Mouse (Mus musculus): ENCODE measurements around the gene Acsm1. TPM values are rescaled to one million over a fixed set of nuclear protein-coding genes. Genes with fewer than 3 reads are reported as not detected.

Acsm1 gene
- polyA plus RNA-seq, 1 experiment from 2014 or later: not detected

GRCm38 (mm10) chr7:119605926-119606663 is 731 bp upstream of the Acsm1 start:
- no peak overlapping the region for H3K4me3 ChIP-seq
- WGBS: 80% methylated on average over 9 of the region's 9 CpGs
- H3K4me1 ChIP-seq (replicated peaks): no peaks in the 10 kb centered on the region
- H3K27ac ChIP-seq (replicated peaks): no peak overlapping the region
- H3K9ac ChIP-seq: no peak overlapping the region
- no peaks in the 10 kb centered on the region for H3K9me3 ChIP-seq
- no peaks in the 10 kb centered on the region for H3K27me3 ChIP-seq
- no peak overlapping the region for H3K4me2 ChIP-seq
- H3K36me3 ChIP-seq: no peaks in the 10 kb centered on the region
- no peak for ATAC-seq (ENCODE audit: low read depth)

DNA sequence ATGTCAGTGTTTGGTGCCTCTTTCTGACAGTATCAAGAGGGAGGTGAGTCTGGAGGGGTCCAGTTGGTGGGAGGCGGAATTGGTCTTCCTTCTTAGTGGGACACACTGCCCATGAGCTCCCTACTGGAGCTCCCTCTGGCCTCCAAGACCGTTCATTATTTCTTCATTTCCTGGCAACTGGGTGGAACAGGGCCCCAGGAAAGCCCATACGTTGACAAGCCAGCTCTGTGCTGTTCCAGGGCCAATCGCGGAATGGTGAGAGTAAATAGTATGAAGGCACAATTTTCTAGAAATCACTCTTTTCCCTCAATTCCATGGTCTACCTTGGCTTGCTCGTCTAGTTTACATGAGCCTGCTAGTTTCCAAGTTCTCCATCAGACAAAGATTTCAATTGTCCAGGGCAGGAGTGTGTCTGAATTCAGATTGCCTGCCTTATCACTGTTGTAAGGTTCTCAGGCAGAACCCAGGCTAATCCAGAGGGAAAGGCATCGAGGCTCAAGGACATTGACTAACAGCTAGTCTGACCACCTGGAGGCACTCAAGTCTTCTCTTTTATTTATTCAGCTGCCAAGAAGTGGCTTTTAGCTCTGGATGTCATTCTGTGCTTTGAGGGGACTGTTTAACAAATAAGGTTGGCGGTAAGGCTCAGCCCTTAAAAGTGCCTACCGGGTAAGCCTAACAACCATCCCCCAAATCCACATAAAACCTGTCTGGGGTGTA is 1.1 kb downstream of the Acsm1 start:
- ATAC-seq (ENCODE audit: low read depth): no peak
- H3K4me1 ChIP-seq (replicated peaks): no peaks in the 10 kb centered on the region
- WGBS: 83% methylated on average over 9 of the region's 9 CpGs
- H3K9me3 ChIP-seq: no peaks in the 10 kb centered on the region
- H3K9ac ChIP-seq: no peak overlapping the region
- no peak overlapping the region for H3K4me3 ChIP-seq
- H3K36me3 ChIP-seq: no peaks in the 10 kb centered on the region
- H3K27me3 ChIP-seq: no peaks in the 10 kb centered on the region
- H3K27ac ChIP-seq (replicated peaks): no peak overlapping the region
- H3K4me2 ChIP-seq: no peak overlapping the region

DNA sequence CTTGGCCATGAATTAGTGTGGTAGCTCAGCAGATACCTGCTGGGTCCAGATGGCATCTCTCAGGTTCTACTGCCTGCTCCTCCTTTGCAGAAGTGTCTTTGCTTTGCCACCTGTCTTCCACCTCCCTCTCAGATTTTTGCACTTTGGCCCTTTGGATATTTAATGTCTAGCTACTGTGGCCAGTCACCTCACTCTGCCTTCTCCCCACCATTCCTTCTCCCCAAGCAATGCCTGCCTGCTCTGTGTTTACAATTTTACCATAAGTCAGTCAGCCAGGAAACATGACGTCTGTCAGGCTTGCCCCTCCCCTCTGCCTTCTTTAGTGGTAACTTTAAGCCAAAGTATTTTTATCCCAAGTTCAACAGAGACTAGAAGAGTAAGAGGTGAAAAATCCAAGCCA is 9.7 kb downstream of the Acsm1 start:
- no peak overlapping the region for H3K4me3 ChIP-seq
- H3K9ac ChIP-seq: no peak overlapping the region
- H3K36me3 ChIP-seq: no peaks in the 10 kb centered on the region
- ATAC-seq (ENCODE audit: low read depth): no peak
- H3K4me2 ChIP-seq: no peak overlapping the region
- H3K27ac ChIP-seq (replicated peaks): no peak overlapping the region
- H3K4me1 ChIP-seq (replicated peaks): no peaks in the 10 kb centered on the region
- no peaks in the 10 kb centered on the region for H3K9me3 ChIP-seq
- 67% methylated on average over 1 of the region's 1 CpGs for WGBS
- H3K27me3 ChIP-seq: no peaks in the 10 kb centered on the region

- H3K9ac ChIP-seq: no peak overlapping the region
- no peaks in the 10 kb centered on the region for H3K4me1 ChIP-seq (replicated peaks)
- no peaks in the 10 kb centered on the region for H3K27me3 ChIP-seq
- H3K27ac ChIP-seq (replicated peaks): no peak overlapping the region
- no peaks in the 10 kb centered on the region for H3K9me3 ChIP-seq
- WGBS: 85% methylated on average over 6 of the region's 6 CpGs
- H3K36me3 ChIP-seq: no peaks in the 10 kb centered on the region
- no peak overlapping the region for H3K4me3 ChIP-seq
- no peak overlapping the region for H3K4me2 ChIP-seq
- ATAC-seq (ENCODE audit: low read depth): no peak
Observed at GRCm38 (mm10) chr7:119617593-119617992, 10.8 kb downstream of the Acsm1 start.

DNA sequence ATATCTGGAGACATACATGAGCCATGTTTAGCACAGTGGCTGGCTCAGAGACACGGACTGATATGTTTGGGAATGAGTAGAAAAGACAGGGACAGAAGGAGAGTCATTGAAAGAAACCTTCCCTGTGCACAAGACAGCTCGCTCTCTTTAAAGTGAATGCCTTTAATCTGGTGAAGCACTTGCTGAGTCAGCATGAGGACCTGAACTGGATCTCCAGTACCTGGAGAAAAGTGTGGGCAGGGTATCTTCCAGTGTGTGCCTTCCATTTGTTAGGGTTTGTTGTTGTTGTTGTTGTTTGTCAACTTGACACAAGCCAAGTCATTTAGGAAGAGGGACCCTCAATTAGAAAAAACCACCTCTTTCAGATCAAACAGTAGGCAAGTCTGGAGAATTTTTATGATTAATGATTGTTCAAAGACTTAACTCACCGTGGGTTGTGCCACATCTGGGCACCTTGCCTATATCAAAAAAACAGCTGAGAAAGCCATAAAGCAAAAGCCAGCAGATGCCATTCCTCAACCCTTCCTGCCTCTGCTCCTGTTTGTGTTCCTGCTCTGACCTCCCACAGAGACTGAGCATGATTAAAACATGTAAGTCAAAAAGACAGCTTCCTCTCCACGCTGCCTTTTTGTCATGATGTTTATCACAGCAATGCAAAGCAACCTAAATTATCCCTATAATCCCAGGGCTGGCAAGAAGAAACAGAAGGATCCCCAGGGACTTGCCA is 11.5 kb downstream of the Acsm1 start:
- 61% methylated on average over 4 of the region's 4 CpGs for WGBS
- ATAC-seq (ENCODE audit: low read depth): no peak
- H3K4me1 ChIP-seq (replicated peaks): no peaks in the 10 kb centered on the region
- H3K9ac ChIP-seq: no peak overlapping the region
- no peaks in the 10 kb centered on the region for H3K9me3 ChIP-seq
- H3K27me3 ChIP-seq: no peaks in the 10 kb centered on the region
- H3K4me3 ChIP-seq: no peak overlapping the region
- no peaks in the 10 kb centered on the region for H3K36me3 ChIP-seq
- no peak overlapping the region for H3K4me2 ChIP-seq
- H3K27ac ChIP-seq (replicated peaks): no peak overlapping the region

DNA sequence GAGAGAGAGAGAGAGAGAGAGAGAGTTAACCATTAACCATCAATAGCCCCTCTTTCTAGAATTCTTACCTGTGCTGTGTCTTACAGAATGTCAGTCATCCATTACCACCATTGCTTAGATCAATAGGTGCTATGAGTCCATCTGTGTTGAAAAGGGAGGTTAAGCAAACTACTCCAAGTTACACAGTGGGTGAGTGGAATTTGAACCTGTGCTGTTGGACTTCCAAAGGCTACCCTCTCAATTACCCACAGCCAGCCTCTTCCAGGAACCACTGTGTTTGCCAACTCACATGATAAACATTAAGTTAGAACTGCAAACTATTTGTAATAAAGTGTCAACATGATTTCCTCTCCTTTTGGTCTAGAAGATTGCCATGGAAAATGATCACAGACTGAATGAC is 13.3 kb downstream of the Acsm1 start:
- ATAC-seq (ENCODE audit: low read depth): no peak
- Histone ChIP-seq H3K4me3 (no peak overlapping the region), H3K36me3 (no peaks in the 10 kb centered on the region), H3K9me3 (no peaks in the 10 kb centered on the region), H3K27ac (replicated peaks) (no peak overlapping the region), H3K27me3 (no peaks in the 10 kb centered on the region), H3K4me2 (no peak overlapping the region), H3K9ac (no peak overlapping the region), H3K4me1 (replicated peaks) (no peaks in the 10 kb centered on the region)

- ATAC-seq (ENCODE audit: low read depth): no peak
- Histone ChIP-seq H3K4me3 (no peak overlapping the region), H3K36me3 (no peaks in the 10 kb centered on the region), H3K27ac (replicated peaks) (no peak overlapping the region), H3K27me3 (no peaks in the 10 kb centered on the region), H3K9ac (no peak overlapping the region), H3K4me1 (replicated peaks) (no peaks in the 10 kb centered on the region), H3K9me3 (no peaks in the 10 kb centered on the region), H3K4me2 (no peak overlapping the region)
Observed at GRCm38 (mm10) chr7:119638773-119639172, 31.9 kb downstream of the Acsm1 start.

DNA sequence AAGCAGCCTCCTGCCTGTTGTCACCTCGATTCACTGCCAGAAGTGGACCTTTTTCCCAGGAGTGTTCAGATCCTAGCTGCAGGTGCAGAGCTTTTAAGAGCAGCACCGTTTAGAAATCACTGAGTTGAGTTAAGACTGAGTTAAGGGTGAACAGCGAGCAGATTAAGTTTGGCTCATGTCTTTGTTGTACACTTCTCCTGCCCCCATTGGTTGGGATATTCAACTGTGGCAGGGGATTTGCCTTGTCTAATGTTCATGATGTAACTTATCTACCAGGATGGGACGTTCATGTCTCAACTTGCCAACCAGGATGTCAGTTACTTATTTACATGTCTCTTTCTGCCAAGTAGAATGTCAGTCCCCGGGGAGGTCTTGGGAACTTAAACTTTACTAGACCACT is 35.5 kb downstream of the Acsm1 start:
- H3K36me3 ChIP-seq: no peaks in the 10 kb centered on the region
- H3K4me2 ChIP-seq: no peak overlapping the region
- H3K9ac ChIP-seq: no peak overlapping the region
- no peak overlapping the region for H3K27ac ChIP-seq (replicated peaks)
- H3K9me3 ChIP-seq: no peaks in the 10 kb centered on the region
- H3K4me1 ChIP-seq (replicated peaks): no peaks in the 10 kb centered on the region
- no peak for ATAC-seq (ENCODE audit: low read depth)
- no peaks in the 10 kb centered on the region for H3K27me3 ChIP-seq
- WGBS: 80% methylated on average over 5 of the region's 5 CpGs
- H3K4me3 ChIP-seq: no peak overlapping the region

DNA sequence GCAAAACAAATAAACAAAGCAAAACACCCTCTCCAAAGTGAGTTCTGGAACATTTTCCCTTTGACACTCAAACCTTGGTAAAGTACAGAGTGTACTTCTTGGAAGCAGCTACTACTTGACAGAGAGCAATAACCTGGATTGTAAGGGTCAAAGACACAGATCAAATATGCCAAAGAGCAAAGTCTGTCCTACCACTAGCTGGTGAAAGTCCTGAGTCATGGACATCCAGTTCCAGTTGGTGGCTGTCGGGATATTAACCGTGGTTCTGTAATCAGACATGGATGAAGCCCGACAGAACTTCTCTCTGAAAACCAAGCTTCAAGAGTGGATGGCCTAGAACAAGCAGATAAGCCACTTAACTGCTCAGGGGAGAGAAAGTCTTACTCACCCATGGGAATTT is 61.1 kb downstream of the Acsm1 start:
- 92% methylated on average over 3 of the region's 3 CpGs for WGBS
- ATAC-seq (ENCODE audit: low read depth): no peak
- H3K36me3 ChIP-seq: no peaks in the 10 kb centered on the region

GRCm38 (mm10) chr7:119670395-119670794 is 63.6 kb downstream of the Acsm1 start:
- H3K9ac ChIP-seq: no peak overlapping the region
- WGBS: 73% methylated on average over 5 of the region's 5 CpGs
- no peaks in the 10 kb centered on the region for H3K4me1 ChIP-seq (replicated peaks)
- H3K9me3 ChIP-seq: no peaks in the 10 kb centered on the region
- no peak overlapping the region for H3K4me3 ChIP-seq
- no peak overlapping the region for H3K27ac ChIP-seq (replicated peaks)
- no peaks in the 10 kb centered on the region for H3K36me3 ChIP-seq
- H3K27me3 ChIP-seq: no peaks in the 10 kb centered on the region
- H3K4me2 ChIP-seq: no peak overlapping the region
- ATAC-seq (ENCODE audit: low read depth): no peak

More for the DNA sequence above, 61.1 kb downstream of the Acsm1 start:
- no peaks in the 10 kb centered on the region for H3K9me3 ChIP-seq
- no peaks in the 10 kb centered on the region for H3K4me1 ChIP-seq (replicated peaks)
- H3K9ac ChIP-seq: no peak overlapping the region
- no peak overlapping the region for H3K4me3 ChIP-seq
- no peak overlapping the region for H3K27ac ChIP-seq (replicated peaks)
- no peaks in the 10 kb centered on the region for H3K27me3 ChIP-seq
- no peak overlapping the region for H3K4me2 ChIP-seq

DNA sequence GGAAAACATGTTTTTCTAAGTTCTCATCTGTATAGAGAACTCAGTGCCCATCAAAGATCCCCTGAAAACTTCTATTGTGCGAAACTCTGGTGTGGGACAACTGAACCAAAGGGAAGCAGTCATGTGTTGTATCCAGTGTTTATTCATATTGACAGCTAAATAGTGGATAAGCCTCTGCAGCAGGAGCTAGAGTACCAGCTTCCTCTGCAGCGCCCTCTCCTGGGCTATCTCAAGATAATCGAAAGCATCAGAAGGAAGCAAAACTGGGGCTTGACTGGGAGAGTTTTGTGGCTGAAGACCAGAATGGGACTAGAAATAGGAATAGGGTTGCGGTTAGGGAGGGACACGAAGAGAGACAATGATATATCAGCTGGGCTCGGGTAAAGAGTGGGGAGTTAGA is 64.1 kb downstream of the Acsm1 start:
- Histone ChIP-seq H3K9ac (no peak overlapping the region), H3K27ac (replicated peaks) (no peak overlapping the region), H3K4me2 (no peak overlapping the region), H3K4me1 (replicated peaks) (no peaks in the 10 kb centered on the region), H3K36me3 (no peaks in the 10 kb centered on the region), H3K9me3 (no peaks in the 10 kb centered on the region), H3K27me3 (no peaks in the 10 kb centered on the region), H3K4me3 (no peak overlapping the region)
- WGBS: 48% methylated on average over 6 of the region's 6 CpGs
- no peak for ATAC-seq (ENCODE audit: low read depth)

DNA sequence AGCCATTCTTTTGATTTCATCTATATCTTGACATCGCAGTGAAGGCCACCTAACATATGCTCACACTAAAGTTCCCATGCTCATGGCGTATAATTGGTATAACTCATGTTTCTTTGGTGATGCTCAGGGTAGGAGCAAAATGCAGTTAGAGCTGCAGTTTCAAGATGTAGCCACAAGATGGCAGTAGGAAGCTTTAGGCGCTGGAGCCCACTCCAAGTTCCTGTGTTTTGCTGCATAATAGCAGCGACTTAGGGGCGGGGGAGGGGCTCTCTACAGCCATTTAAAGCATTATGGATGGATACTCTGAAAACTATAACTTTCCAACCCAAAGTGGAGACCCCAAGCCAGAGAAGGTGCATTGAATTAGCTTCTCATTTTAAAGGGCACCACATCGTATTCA is 66.6 kb downstream of the Acsm1 start:
- peak; percentile 43; the same call in 1 of the 2 replicates for ATAC-seq (ENCODE audit: low read depth)
- Histone ChIP-seq H3K4me2 (no peak overlapping the region), H3K9me3 (no peaks in the 10 kb centered on the region), H3K27me3 (no peaks in the 10 kb centered on the region), H3K36me3 (no peaks in the 10 kb centered on the region), H3K9ac (no peak overlapping the region), H3K4me3 (no peak overlapping the region), H3K4me1 (replicated peaks) (no peaks in the 10 kb centered on the region), H3K27ac (replicated peaks) (no peak overlapping the region)
- 22% methylated on average over 6 of the region's 6 CpGs for WGBS
